ENCODE assay signal across 18 mouse cellular contexts in the genomic region with DNA sequence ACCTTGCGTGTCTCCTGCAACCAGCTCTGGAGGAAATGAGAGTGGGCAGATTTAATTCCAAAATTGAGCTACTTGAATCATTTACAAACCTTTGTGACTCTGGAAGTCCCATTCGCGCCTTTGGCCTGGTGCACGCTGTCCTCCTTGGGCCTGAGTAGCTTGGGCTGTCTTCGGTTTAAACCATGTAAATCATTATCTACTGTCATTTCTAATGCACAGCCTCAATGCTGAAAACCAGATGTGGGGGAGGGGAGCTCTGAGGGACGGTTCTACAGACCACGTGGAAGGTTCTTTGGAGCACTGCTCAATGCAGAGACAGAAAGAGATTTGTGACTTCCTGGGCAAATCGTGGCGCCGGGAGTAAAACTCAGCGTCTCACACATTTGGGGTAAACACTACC.
DNase-seq lines count a peak whose midpoint lies in the region; ATAC-seq lines count a peak whose summit lies in the region.
"Had no signal": no experiment of that assay in that cellular context is flagged by ENCODE, and none has a peak within 500 bp of the region (broad histone marks: within the 10 kb centered on the region; RNA-seq: fewer than 3 reads in every experiment).

No protein-coding gene starts in this region.

- no peak overlapping the region for H3K9ac ChIP-seq in hindbrain, embryonic 13.5 days
- H3K9ac ChIP-seq in midbrain, embryonic 11.5 days (ENCODE audit: low read length), result 0 out of 2 replicates have a peak overlapping the region, but pooled peaks have one; percentile 20
- no peak overlapping the region for H3K9ac ChIP-seq in midbrain, embryonic 15.5 days
- no peak overlapping the region for H3K9ac ChIP-seq in kidney, embryonic 14.5 days (ENCODE audit: low read depth, low read length)
- H3K9ac ChIP-seq: forebrain, embryonic 12.5 days; heart, embryonic 13.5 days; limb, embryonic 15.5 days; midbrain, embryonic 13.5 days had no signal

- H3K4me3 ChIP-seq in hindbrain, embryonic 13.5 days, result no peak overlapping the region
- no peak overlapping the region for H3K4me3 ChIP-seq in hindbrain, embryonic 10.5 days
- no peak overlapping the region for H3K4me3 ChIP-seq in midbrain, embryonic 11.5 days (ENCODE audit: low read depth, low read length)
- no peak overlapping the region for H3K4me3 ChIP-seq in midbrain, embryonic 15.5 days
- no peak overlapping the region for H3K4me3 ChIP-seq in kidney, embryonic 14.5 days (ENCODE audit: low read length)
- H3K4me3 ChIP-seq: forebrain, embryonic 12.5 days; gastrocnemius, adult 2 months; heart, embryonic 13.5 days; limb, embryonic 15.5 days; midbrain, embryonic 13.5 days had no signal

- 80% methylated on average over 11 of the region's 11 CpGs for WGBS in hindbrain, embryonic 13.5 days
- WGBS in hindbrain, embryonic 10.5 days, result 85% methylated on average over 11 of the region's 11 CpGs
- whole genome bisulfite sequencing in midbrain, embryonic 11.5 days, result 80% methylated on average over 11 of the region's 11 CpGs
- WGBS in midbrain, embryonic 15.5 days, result 77% methylated on average over 11 of the region's 11 CpGs
- WGBS in kidney, embryonic 14.5 days, result 50% methylated on average over 11 of the region's 11 CpGs

- 0 out of 2 replicates have a peak overlapping the region, but pooled peaks have one; percentile 24 for H3K27ac ChIP-seq in hindbrain, embryonic 13.5 days
- H3K27ac ChIP-seq in hindbrain, embryonic 10.5 days, result no peak overlapping the region
- peak overlapping the region; percentile 30; the same call in 1 of the 2 replicates for H3K27ac ChIP-seq in midbrain, embryonic 11.5 days (ENCODE audit: low read depth, low read length)
- H3K27ac ChIP-seq in midbrain, embryonic 15.5 days, result no peak overlapping the region
- peak overlapping the region; percentile 55; the same call in 1 of the 2 replicates for H3K27ac ChIP-seq in kidney, embryonic 14.5 days (ENCODE audit: low read depth, low read length)
- H3K27ac ChIP-seq: forebrain, embryonic 12.5 days; gastrocnemius, adult 2 months; heart, embryonic 13.5 days; limb, embryonic 15.5 days; midbrain, embryonic 13.5 days had no signal

- no peak for DNase-seq in hindbrain, embryonic 10.5 days (ENCODE audit: low spot score)
- no peak for DNase-seq in midbrain, embryonic 11.5 days (ENCODE audit: low spot score, missing footprints)
- DNase-seq in kidney, postnatal 4 days, result peak; percentile 55 to 78
- no peak for DNase-seq in Muller cell, postnatal 12 days (ENCODE audit: inconsistent ontology term)
- DNase-seq in cerebellum, adult 8-10 months, result no peak
- DNase-seq: cerebellum, postnatal 10 days; gastrocnemius, adult 2 months; heart, postnatal 4 days; layer of hippocampus, postnatal 36 days; lung, postnatal 4 days; right cerebral cortex, postnatal 14 days had no signal

- H3K36me3 ChIP-seq in hindbrain, embryonic 13.5 days, result no peaks in the 10 kb centered on the region
- H3K36me3 ChIP-seq in hindbrain, embryonic 10.5 days, result no peaks in the 10 kb centered on the region
- no peaks in the 10 kb centered on the region for H3K36me3 ChIP-seq in midbrain, embryonic 11.5 days (ENCODE audit: control insufficient read depth, insufficient read depth, low read length)
- H3K36me3 ChIP-seq in midbrain, embryonic 15.5 days (replicated peaks), result no peaks in the 10 kb centered on the region
- H3K36me3 ChIP-seq in kidney, embryonic 14.5 days (ENCODE audit: control insufficient read depth, insufficient read depth, low read length), result no peaks in the 10 kb centered on the region
- H3K36me3 ChIP-seq: forebrain, embryonic 12.5 days; heart, embryonic 13.5 days; limb, embryonic 15.5 days; midbrain, embryonic 13.5 days had no signal

- ATAC-seq in hindbrain, embryonic 13.5 days (ENCODE audit: low FRiP score), result no peak
- ATAC-seq in midbrain, embryonic 11.5 days (ENCODE audit: low FRiP score), result no peak
- no peak for ATAC-seq in midbrain, embryonic 15.5 days (replicated peaks)
- ATAC-seq in kidney, embryonic 14.5 days (ENCODE audit: low FRiP score, low TSS enrichment), result no peak; the same call in 1 of the 2 replicates
- ATAC-seq: midbrain, embryonic 13.5 days had no signal

- 0 out of 2 replicates have a peak, but pooled peaks cover 5% of the 10 kb centered on the region for H3K4me1 ChIP-seq in hindbrain, embryonic 13.5 days (replicated peaks)
- H3K4me1 ChIP-seq in hindbrain, embryonic 10.5 days (replicated peaks), result peaks cover 4% of the 10 kb centered on the region; the same call in 1 of the 2 replicates
- no peaks in the 10 kb centered on the region for H3K4me1 ChIP-seq in midbrain, embryonic 11.5 days (ENCODE audit: control insufficient read depth, insufficient read depth, low read length)
- 0 out of 2 replicates have a peak, but pooled peaks cover 4% of the 10 kb centered on the region for H3K4me1 ChIP-seq in midbrain, embryonic 15.5 days
- peaks cover 5% of the 10 kb centered on the region; the same call in 1 of the 2 replicates for H3K4me1 ChIP-seq in kidney, embryonic 14.5 days (ENCODE audit: control insufficient read depth, insufficient read depth, low read length)
- H3K4me1 ChIP-seq: heart, embryonic 13.5 days had no signal

- H3K9me3 ChIP-seq in hindbrain, embryonic 13.5 days, result no peaks in the 10 kb centered on the region
- peaks cover 5% of the 10 kb centered on the region; the same call in 1 of the 2 replicates for H3K9me3 ChIP-seq in hindbrain, embryonic 10.5 days
- no peaks in the 10 kb centered on the region; the same call in 1 of the 2 replicates for H3K9me3 ChIP-seq in midbrain, embryonic 11.5 days (ENCODE audit: control insufficient read depth, low read length)
- no peaks in the 10 kb centered on the region for H3K9me3 ChIP-seq in midbrain, embryonic 15.5 days
- no peaks in the 10 kb centered on the region for H3K9me3 ChIP-seq in kidney, embryonic 14.5 days (ENCODE audit: control insufficient read depth, low read length)
- H3K9me3 ChIP-seq: forebrain, embryonic 12.5 days; limb, embryonic 15.5 days had no signal

- H3K4me2 ChIP-seq in hindbrain, embryonic 13.5 days, result no peak overlapping the region
- H3K4me2 ChIP-seq in midbrain, embryonic 11.5 days, result no peak overlapping the region
- H3K4me2 ChIP-seq in midbrain, embryonic 15.5 days, result no peak overlapping the region
- no peak overlapping the region for H3K4me2 ChIP-seq in kidney, embryonic 14.5 days (replicated peaks; ENCODE audit: low read depth, low read length)
- H3K4me2 ChIP-seq: forebrain, embryonic 12.5 days; heart, embryonic 13.5 days; limb, embryonic 15.5 days; midbrain, embryonic 13.5 days had no signal

- no peaks in the 10 kb centered on the region for H3K27me3 ChIP-seq in hindbrain, embryonic 13.5 days
- H3K27me3 ChIP-seq in hindbrain, embryonic 10.5 days (ENCODE audit: insufficient read depth, poor library complexity, severe bottlenecking), result no peaks in the 10 kb centered on the region
- H3K27me3 ChIP-seq in midbrain, embryonic 11.5 days (ENCODE audit: control insufficient read depth, insufficient read depth, low read length), result no peaks in the 10 kb centered on the region
- no peaks in the 10 kb centered on the region for H3K27me3 ChIP-seq in midbrain, embryonic 15.5 days (replicated peaks)
- no peaks in the 10 kb centered on the region for H3K27me3 ChIP-seq in kidney, embryonic 14.5 days (ENCODE audit: control insufficient read depth, insufficient read depth, low read length)
- H3K27me3 ChIP-seq: forebrain, embryonic 12.5 days; heart, embryonic 13.5 days; limb, embryonic 15.5 days; midbrain, embryonic 13.5 days had no signal

Comparison
In these comparisons a context has a peak if more than half of its experiments do, and no peak if none do; other contexts are left out.
1. H3K27ac ChIP-seq: peak in hindbrain, embryonic 13.5 days (single experiment), midbrain, embryonic 11.5 days (single experiment) and kidney, embryonic 14.5 days (single experiment); none in hindbrain, embryonic 10.5 days (single experiment) and midbrain, embryonic 15.5 days (single experiment).
2. DNase-seq: peak in kidney, postnatal 4 days (2 of 2); none in hindbrain, embryonic 10.5 days (single experiment), midbrain, embryonic 11.5 days (single experiment), Muller cell, postnatal 12 days (single experiment) and cerebellum, adult 8-10 months (single experiment).